Mouse (Mus musculus) layer of hippocampus, adult 8-10 months (tissue): ENCODE results near the gene Atp6v0b. TPM values are rescaled to one million over a fixed set of nuclear protein-coding genes. Genes with fewer than 3 reads are reported as not detected.

Experiments
- DNase-seq, 2 experiments: peaks; one replicate each; pipeline ENCODE4 v3.0.0; 2022; ENCODE audit warnings: low spot score in 2 of 2
- total RNA-seq, 4 experiments: library from RNA; stranded (reverse); gene quantifications; 2 replicates each; pipeline ENCODE4 v1.2.4; 2022

Atp6v0b gene
- total RNA-seq, 4 experiments from 2014 or later = 406 to 438 (median 423) TPM

DNA sequence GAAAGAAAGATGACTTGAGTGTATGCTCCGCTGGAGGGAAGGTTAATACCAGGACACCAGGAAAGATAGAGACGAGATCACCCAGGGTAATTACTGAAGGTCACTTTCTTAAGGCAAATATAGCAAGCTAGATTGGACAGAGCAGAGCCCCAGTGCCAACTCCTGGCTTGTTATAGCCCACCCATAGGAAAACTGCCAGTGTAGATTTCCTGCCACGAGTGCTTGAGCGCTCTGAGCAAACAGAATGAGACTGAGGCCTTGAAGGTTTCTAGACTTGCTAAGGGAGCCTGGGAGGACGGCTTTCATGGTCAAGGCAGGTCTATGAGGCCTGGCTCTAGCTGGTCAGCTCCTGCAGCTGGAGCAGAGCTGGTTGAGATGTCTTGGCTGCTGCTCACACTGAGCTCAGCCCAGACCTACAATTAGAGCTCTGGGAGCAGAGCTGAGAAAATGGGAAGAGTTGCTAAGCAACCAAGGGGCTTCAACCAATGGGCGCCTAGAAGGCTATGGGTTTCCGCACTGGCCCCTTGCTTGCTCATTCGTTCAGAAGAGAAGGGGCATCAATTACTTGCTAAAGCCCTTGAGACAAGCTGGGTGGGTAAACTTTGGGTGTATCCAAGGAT, 21.8 kb upstream of the Atp6v0b start:
- no peak for DNase-seq

DNA sequence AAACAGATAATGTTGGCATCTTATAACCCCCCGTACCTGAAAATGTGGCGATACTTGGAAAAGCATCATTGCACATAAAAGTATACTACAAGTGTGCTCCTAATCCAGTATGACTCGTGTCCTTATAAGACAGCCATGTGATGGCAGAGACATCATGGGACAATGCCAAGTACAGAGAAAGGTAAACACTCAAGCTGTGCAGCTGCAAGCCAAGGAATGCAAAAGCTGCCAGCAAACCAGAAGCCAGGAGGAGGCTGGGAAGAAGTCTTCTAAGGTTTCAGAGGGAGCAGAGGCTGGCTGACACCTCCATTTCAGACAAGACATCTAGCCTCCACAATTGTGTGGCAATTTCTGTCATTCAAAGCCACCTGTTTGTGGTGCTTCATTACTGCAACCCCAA, 19.1 kb upstream of the Atp6v0b start:
- no peak for DNase-seq

DNA sequence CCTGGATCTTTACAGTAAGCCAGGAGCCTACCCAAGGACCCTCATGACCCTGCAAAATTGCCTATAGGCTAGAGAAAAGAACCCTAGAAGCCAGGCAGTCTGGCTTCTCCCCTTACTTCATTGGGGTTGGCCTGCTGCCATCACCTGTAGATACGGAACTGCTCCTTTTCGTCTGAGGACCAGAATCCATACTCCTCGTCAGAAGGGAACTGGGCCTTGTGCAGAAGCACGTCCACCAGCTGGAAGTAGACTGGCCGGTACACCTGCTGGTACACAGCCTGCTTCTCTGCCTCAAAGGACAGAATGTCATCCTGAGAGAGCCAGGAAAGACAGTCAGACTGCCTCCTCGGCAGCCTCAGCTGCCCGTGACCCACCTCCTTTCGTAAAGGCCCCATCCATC, 17.6 kb upstream of the Atp6v0b start:
- DNase-seq = no peak

DNA sequence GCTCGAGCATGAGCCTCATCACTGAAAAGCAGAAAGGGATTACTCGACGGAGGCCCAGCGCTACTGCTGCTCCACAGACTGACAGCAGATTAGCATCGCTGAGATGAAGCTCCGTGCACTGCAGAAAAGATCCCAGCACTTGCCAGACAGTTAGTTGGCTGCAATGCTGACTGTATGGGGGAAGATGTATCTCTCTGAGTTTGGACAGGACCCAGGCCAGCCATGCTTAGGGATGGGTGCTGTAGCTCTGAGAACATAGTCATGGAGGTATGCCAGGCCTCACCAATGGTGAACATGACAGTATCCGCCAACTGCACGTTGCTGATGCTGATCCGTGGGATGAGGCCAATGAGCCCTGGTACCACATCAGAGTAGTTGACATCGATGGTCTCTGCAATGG, 17.0 kb upstream of the Atp6v0b start:
- peak in 1 of 2 experiments; percentile 67 for DNase-seq

DNA sequence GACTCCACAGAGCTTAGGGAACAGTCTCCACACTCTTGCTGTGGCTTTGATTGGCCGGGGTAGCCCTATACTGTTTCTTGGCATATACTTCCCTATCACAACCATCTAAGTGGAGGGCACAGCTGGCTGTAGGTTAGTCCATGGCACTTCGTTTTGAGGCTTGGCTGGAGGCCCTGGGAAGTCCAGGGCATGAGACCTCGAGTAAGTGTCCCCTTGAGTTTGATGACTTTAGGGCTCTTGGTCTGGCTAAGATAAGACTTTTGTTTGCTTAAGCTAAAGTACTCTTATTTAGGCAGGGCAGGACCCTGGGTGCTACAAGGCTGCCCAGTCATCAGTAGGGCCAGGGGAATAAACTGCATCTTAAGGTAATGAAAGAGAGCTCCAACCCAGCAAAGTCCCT, 11.0 kb upstream of the Atp6v0b start:
- no peak for DNase-seq

DNA sequence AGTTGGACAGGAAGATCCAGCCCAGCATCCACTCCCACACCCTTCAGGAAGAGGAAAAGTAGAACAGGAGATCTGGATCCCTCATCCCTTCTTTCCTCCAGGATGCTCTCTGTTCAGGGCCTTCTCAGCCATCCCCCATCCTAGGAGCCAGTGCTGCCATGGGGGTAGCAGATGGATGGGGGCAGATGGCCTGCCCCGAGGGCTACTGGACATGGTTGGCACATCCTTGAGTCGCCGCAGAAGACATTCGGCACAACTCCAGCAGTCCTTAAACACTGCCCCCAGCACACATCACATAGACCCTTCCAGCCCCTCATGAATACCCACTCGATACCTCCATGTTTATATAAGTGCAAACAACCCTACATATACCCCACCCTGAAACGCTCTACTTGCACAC, 8.9 kb upstream of the Atp6v0b start:
- no peak for DNase-seq

DNA sequence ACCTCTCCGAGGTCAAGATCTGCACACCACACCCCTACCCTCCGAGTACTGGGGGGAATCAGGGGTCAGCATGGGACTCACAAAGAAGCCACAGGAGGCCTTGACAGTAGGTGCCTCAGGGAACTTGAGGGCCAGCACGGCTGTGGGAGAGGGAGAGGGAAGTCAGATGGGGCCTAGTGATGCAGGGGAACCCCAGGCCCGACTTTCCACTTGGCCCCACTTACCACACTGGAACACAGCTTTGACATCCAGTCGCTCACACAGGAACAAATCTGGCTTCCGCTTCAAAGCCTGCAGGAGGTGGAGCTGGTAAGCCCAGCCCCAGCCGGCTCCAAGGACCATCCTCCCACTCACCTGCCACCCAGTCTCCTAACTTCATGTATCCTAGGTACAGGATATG, 8.2 kb upstream of the Atp6v0b start:
- no peak for DNase-seq

DNA sequence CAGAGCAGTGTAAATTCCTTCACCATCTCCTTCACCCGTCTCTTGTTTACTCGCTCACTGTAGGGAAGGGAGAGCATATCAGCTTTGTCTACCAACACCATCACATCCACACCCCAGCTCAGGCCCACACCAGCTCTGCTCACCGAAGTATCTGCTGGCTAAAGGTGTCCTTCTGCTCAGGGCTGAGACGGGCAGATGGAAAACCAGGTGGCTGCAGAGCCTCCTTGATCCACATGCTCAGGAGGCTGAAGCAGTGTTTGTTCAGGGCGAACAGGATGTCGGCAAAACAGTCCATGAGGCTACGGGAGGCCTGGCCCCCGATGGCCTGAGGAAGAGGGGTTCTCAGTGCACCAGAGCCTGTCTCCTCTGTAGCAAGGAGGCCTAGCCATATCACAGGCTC, 7.5 kb upstream of the Atp6v0b start:
- DNase-seq = no peak

DNA sequence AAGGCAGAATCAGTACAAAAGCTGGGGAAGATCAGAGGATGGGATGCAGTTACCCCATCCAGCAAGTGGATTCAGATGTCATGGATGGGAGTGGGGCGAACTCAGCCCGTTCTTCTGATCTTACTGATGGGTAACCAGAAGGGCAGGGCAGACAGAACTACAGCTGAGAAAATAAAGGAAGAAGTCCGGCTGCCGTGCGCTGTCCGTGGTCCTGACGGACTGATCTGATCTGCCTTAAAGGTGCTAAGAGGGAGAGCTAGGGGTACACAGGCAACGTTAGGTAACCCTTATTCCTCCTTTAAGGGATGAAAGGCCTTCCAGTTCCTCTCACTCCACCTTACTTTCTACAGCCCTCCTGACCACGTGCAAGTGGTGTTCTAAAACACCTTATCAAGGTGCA, 6.2 kb upstream of the Atp6v0b start:
- DNase-seq = no peak

DNA sequence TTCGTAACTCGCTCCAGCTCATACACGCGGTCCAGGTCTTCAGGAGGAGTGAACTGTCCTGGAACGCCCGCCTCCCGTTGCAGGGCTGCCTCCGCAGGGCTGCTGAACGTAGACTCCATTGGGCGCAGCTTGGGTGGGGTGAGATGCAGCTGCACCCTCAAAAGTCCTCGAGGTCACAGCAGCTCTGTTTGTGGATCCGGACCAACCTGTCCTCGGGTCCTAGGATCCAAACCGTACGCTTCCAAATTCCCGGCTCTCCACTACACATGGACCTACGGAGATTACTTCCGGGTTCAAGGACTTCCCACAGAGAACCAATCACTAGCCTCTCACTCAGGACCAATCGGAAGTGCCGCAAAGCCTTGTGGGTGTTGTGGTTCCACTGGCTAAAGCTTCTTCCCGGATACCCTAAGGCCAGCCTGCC, 4.6 kb upstream of the Atp6v0b start, which contains the start of gene Dph2:
Dph2 (minus strand) TSS at position 295 of the 424 bp plus-strand sequence.
- peak; percentile 78 to 87 for DNase-seq

DNA sequence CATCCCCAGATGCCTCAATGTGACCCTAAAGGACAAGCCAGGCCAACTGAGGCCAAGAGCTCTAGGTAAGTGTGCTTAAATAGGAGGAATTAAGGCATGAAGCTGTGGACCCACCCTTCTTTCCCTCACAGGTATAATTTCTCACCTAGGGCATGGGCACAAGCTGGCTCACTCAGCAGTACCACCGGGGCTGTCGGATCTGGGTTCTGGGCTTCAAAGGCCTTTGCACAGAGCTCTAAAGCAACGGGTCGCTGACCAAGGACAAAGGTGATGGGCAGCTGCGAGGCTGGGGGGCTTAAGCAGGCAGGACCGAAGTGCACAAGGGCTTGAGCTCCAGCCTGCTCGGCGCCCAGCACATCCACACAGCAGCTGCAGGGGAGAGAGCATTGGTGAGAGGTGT, 3.6 kb upstream of the Atp6v0b start:
- no peak for DNase-seq

DNA sequence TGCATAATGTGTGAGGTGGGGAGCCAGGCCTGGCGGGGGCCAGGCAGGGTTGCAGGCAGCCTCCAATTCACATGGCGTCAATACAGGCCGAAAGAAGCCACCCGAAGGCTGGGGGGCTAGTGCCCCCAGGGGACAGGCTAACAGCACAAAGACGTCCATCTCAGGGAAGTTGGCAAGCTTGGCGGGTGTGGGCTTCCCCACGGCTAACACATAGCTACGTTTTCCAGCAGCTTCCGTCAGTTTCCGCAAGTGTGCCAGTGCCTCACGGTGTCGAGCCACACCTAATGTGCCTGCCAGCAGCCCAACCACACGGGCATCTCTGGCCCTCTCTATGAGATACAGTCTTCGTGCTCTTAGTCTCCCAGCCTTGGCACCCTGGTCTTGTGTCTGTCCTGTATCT, 2.9 kb upstream of the Atp6v0b start:
- no peak for DNase-seq

DNA sequence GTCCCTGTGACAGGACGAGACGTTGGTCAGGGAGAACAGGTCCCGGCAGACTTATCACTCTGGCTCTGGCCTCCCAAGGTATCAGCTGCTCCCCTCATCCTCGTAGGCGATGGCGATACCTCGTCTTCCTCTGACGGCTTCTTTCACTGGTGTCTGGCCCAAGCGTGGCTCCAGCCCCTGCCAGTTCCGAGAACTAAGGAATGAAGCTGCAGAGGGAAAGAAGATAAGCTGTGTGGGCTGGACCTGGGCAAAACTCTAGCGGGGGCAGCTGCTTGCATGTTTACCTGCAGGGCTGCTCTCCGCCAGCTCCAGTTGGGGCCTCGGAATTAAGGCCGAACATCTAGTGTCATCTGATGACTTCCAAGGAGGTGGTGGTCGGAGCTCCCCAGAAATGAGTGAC, 2.3 kb upstream of the Atp6v0b start:
- DNase-seq = no peak

DNA sequence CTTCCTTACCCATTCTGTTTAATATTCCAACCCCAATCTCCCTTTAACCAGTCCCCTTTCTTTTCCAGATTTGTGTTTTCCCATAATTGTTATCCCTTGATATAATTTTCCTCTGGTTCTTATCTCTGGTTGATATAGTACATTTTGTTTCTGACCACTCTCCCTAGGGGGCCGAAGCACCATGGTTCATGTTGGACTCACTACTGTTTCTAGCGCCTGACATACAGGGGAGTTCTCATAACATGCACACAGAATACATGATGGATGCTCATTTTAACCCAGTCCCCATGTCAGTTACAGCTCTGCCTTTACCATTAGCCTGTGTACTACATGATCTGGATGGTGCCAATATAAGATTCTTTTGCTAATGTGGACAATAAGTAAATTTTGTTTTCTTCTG, 787 bp upstream of the Atp6v0b start:
- no peak for DNase-seq

DNA sequence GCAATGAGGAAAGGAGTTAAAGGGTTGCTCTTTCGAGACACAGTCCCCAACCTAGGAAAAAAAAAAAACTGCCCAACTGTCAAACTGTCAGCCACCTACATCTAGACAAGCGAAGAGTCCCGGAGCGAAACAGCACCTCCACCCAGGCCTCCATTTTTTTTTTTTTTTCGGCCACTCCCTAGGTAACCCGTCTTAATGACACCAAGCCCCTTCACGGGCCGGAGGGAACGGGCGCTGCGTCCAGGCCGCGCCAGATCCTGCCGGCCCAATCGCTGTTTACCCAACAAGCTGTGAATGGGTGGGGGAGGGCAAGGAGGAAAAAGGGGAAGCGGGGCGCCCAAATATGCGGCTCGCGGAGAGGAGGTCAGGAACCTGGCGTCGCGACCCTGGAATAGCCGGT, 489 bp downstream of the Atp6v0b start:
- no peak for DNase-seq

DNA sequence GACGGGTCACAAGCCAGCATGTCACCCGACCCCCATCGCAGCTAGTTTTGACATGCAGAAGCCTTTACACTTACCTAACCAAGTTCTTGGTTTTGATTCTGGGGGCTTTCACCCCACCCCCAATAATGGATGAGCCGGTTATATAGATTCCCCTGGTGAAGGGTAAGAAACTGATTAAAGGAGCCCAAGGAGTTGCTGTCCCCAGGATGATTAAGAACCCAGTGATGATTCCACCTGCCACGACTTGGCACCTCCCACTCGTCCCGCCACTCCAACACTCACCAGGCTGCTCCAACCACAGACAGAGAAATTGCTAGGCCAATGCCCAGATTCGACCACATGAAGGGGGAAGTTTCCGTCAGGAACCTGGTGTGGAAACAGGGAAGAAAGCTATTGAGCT, 1.1 kb downstream of the Atp6v0b start:
- DNase-seq = no peak

DNA sequence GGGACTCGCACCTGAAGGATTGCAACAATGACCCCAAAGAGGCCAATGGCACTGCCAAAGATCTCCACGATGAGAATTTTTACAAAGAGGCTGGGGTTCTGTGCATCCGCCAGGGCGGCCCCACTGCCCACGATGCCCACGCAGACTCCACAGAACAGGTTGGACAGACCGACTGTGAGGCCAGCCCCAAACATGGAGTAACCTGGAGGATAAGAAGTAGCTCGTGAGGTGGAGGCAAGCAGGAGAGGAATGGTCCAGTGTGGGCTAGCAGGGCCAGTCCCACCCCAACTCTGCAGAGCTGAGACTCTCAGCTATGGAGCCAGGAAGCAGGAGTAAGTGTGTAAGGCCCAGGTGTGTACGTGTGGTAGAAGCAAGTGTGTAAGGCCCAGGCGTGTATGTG, 2.0 kb downstream of the Atp6v0b start:
- DNase-seq = no peak

DNA sequence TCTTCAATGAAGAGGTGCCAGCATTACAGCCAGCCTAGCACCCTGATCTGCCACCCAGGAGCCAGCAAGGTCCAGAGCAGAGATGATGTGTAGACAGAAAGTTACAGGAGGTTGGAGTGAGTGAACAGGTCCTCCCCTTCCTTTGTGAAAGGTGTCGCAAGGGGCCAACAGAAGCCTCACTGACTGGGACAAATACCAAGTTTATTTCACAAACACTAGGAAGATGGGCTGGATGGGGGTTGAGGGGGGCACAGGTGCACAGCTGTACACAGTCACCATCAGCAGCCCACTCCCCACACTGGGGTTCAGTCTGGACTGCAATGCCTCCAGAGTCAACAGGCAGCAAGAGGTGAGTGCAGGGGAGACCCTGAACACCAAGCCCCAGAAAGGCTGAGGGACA, 3.0 kb downstream of the Atp6v0b start:
- DNase-seq = no peak

DNA sequence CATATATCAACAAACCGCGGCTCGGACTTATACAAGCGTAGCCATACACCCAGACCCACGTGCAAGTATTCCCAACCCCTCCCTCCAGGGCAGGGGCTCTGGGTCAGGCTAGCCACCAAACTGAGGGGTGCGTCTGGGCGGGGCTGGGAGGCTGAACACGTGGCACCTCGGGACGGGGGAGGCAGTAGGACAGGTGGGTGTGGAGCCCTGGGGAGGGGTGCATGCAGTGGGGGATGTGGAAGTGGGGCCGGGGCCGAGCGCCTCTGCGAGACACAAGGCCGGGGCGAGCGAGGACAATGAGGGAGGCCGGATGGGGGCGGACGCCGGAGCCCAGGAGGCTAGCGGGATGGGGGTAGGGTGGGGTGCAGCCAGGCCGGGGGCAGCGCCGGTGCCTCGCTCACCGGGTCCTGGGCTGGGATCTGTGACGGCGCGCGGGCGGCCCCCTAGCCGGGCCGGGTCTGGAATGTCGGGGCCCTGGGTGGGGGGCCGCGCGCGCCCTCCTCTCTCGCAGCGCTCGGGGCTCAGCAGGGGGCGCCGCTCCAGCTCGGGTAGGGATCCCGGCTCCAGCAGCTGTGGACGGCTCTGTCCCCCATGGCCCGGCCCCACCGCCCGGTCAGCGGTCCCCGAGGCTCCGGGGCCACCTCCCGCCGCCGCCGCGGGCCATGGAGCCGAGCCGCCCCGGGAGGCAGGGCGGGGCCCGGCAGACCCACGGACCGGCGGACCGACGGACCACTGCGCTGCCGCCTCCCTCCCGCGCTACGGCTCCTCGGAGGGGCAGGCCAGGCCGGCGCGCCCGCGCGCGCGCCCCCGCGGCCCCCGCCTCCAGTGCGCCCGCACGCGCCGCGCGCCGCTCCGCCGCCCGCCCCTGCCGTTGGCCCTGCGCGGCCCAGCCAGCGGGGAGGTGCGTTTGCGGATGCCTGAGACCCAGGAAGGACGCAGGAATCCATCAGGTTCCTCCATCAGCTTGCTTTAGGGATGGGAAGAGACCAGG, 4.1 kb downstream of the Atp6v0b start, which contains the start of gene B4galt2:
B4galt2 (minus strand) TSS at position 787 of the 991 bp plus-strand sequence.
- DNase-seq = peak in 1 of 2 experiments; percentile 52

DNA sequence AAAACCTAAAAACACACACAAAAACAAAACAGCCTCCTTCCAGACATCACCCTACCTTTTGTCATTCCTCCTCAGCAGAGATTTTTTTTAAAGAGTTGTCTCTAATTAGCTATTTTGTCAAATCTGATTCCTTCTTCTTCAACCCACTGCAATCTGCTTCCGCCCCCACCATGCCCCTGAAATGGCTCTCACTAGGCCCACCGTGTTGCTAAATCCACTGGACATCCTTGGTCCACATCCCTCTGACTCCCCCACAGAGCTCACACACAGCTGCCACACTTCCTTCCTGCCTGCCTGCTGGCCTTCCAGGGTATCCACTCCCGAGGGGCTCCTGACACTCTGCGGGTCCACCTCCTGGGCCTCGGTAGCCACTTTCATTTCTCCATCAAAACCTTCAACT, 8.4 kb downstream of the Atp6v0b start:
- DNase-seq = no peak

DNA sequence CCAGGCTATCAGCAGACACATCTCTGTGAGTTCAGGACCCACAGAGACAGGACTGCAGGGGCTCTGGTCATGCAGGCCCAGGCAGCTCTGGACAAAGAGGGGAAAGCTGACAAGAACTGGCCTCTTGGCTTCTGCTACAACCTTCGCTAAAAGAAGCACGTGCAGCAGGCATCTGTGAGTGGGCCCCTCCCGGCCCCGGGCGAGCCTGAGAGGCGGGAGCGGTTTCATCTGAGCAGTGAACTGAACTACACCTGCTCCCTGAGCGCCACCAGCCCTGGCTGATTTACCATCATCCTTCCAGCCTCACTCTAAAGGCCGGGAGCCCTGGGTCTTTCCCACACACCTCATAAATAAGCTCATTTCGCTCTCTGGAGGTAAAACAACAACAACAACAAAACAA, 8.8 kb downstream of the Atp6v0b start:
- no peak for DNase-seq

DNA sequence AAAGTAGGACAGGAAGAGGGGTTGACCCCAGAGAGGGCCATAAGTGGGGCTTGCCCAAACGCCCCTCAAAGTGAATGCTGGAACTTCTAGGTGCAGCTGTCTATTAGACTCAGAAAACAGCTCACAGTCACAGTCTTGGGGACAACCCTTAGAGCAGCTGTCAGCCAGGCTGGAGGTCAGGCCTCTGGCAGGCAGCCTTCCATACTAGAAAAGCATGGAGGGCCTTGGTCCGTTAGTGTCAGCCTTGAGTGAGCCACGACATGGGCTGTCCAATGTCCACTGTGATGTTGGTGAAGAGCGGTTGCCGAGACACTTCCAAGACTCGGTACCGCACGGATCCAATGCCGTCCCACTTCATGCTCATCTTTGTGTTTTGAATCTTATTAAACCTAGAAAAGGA, 13.5 kb downstream of the Atp6v0b start:
- no peak for DNase-seq

DNA sequence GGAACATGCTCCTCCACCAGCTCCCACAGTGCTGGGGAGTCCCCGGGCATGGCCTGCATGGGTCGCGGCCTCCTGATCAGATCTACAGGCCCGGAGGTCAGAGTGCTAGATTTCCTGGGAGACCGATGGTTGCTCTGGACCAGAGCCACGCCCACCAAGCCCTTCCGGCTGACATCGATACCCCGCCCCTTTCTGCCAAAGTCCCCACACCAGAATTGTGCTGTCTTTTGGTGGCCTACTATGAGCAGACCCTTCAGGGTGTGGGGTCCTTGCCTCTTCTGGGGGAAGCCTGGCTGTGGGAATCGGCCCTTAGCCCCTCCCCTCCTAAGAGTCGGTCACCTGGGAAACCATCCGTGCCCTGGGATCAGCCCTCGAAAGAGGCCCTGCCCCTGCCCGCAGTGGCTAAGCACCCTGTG, 14.7 kb downstream of the Atp6v0b start, which contains the start of gene Ccdc24:
Ccdc24 (minus strand) TSS at position 87 of the 416 bp plus-strand sequence.
- no peak for DNase-seq
